Mouse (Mus musculus): ENCODE measurements around the gene Scamp2. TPM values are rescaled to one million over a fixed set of nuclear protein-coding genes. Genes with fewer than 3 reads are reported as not detected.

The Scamp2 gene
- total RNA-seq (2021): 10 to 100 TPM; 42.9 to 48.5 TPM
- long read RNA-seq, experiment 1, transcript Scamp2-201 (9 exons, 2,340 nt): major isoform, 80 of 102 reads
- long read RNA-seq, experiment 1, partial matches to known transcripts: 8 of 102 reads
- long read RNA-seq, experiment 1, other reads (novel, unspliced or antisense): 14 of 102 reads
- long read RNA-seq, experiment 2, transcript Scamp2-201 (9 exons, 2,340 nt): major isoform, 62 of 66 reads
- long read RNA-seq, experiment 2, partial matches to known transcripts: 1 of 66 reads
- long read RNA-seq, experiment 2, other reads (novel, unspliced or antisense): 3 of 66 reads

DNA sequence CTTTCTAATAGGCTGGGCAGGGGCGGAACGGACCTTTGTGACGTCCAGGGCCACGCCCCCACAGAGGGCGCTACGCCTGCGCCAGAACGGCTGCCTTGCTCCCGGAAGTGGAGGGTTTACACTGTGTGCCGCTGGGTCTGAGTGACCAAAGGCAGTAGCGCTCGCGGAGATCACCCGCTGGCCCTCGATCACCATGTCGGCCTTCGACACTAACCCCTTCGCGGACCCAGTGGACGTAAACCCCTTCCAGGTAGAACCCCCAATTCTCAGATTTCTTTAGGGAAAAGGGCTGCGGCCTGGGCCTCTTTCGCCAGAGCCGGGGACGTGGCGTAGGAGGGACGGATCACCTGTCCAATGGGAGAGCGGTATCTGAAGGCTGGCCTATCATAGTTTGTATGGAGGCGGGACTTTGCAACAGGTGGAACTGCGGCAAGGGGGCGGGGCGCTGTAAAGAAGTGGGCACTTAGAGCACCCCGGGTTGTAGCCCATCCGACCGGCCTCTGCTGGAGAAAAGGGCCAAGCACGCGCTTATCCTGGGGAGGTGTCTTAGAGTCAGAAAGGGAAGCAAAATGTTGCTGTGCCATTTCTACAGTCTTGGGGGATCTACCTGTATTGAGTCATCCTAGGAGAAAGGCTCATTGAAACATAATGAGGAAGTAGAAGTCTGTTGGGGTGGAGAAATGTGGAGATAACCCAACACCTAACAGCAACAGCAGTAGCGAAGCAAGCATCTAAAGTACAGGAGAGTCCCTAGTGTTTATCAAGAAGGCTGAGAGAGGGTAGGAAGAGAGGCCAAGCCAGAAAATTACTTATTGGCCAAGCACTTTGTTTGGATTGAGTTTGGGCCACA lies at the start of gene Scamp2:
Scamp2 (plus strand) TSS at position 83 of the 850 bp plus-strand sequence.
- peak; percentile 96 for DNase-seq

- peak; percentile 76 for DNase-seq
Measured at GRCm38 (mm10) chr9:57517113-57517512, 43.6 kb upstream of the Scamp2 start.

GRCm38 (mm10) chr9:57520375-57521055 lies 40.2 kb upstream of the Scamp2 start:
- no peak for DNase-seq

GRCm38 (mm10) chr9:57521056-57521911 lies 39.5 kb upstream of the Scamp2 start, which contains the start of gene Cox5a:
TSS of gene Cox5a (plus strand) at chr9:57521274.
- peak; percentile 97 for DNase-seq

DNA sequence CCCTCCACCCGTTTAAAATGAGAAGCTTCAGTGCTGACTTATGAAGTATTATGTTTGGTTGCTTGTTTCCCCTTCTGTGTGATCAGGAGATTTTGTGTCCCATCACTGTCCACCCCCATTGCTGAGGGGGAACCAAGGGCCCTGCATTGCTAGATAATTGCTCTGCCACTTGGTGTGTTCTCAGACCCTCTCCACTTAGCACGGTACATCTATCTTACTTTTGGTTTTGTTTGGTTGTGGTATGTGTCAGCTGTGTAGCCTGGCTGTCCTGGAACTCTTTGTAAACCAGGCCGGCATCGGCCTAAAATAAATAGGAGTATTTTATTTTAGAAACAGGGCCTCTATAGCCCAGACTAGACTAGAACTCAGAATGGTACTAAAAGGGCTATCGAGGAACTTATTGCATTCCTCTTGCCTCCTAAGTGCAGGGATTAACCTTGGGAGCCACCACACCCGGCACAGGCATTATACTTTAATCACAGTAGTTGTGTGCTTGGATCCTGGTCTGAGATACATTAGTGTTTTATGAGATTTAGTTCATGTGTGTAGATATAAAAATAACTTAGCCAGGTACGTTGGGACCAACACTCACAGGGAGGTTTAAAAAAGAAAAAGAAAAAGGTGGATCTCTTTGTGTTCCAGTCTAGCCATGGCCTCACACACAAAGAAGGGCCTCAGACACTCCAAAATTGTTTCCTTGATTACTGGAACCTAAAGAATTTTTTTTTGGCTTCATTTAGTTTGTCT lies 38.5 kb upstream of the Scamp2 start:
- no peak for DNase-seq

- no peak for DNase-seq
Measured at GRCm38 (mm10) chr9:57522861-57523246, 37.9 kb upstream of the Scamp2 start.

GRCm38 (mm10) chr9:57523754-57524153 lies 37.0 kb upstream of the Scamp2 start:
- DNase-seq: no peak

GRCm38 (mm10) chr9:57524439-57524838 lies 36.3 kb upstream of the Scamp2 start:
- no peak for DNase-seq

DNA sequence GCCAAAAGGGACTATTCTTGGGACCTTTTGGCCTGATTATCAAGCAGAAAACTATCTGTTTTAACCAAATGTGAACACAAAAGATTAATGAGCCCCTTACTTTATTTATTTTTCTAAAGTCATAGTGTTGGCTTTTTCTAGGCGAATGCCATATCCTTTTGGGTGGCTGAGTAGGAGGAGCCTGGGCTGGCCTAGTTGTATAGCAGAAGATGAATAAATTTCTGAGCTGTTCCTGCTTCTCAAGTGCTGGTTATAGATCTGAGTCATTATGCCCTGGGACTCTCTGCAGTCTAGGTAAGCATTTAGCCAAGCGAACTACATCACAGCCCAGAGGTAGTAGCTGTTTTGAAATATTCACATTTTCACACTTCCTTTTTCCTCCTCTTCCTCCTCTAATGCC lies 35.2 kb upstream of the Scamp2 start:
- no peak for DNase-seq

- no peak for DNase-seq
Measured at GRCm38 (mm10) chr9:57526435-57526834, 34.3 kb upstream of the Scamp2 start.

DNA sequence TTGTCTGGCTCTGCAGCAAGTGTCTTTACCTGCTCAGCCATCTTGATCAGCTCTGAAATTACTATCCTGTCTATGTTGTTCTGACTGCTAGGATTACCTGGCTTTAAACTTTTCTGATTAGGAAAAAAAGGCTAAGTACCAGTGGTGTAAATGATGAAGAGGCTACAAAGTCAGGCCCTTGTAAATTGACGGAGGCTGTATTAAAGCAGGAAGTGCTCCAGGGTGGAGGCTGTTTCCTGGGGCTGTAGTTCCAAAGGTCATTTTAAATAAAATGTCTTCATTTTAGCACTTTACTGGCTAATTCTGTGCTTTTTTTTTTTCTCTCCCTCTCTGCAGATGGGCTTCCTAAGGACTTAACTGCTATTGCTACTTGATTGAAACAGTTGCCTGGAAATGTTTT lies 28.8 kb upstream of the Scamp2 start:
- no peak for DNase-seq

DNA sequence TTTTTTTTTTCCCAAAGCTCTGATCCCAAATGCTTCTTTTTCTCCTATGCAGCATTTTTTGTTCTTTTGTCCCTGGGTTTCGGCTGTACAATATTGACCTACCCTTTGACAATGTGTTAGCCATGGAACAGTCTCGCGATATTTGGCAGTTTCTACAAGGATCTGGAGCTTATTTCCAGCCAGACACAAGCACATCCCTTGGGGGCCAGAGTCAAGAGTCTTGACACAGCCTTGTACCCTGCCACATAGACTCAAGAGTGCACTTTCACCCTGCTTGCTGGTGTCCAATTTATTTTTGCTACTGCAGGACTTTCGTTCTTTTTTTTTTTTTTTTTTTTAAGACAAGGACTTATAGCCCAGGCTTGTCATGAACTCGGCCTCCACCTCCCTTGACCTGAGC lies 24.4 kb upstream of the Scamp2 start:
- DNase-seq: peak; percentile 43

DNA sequence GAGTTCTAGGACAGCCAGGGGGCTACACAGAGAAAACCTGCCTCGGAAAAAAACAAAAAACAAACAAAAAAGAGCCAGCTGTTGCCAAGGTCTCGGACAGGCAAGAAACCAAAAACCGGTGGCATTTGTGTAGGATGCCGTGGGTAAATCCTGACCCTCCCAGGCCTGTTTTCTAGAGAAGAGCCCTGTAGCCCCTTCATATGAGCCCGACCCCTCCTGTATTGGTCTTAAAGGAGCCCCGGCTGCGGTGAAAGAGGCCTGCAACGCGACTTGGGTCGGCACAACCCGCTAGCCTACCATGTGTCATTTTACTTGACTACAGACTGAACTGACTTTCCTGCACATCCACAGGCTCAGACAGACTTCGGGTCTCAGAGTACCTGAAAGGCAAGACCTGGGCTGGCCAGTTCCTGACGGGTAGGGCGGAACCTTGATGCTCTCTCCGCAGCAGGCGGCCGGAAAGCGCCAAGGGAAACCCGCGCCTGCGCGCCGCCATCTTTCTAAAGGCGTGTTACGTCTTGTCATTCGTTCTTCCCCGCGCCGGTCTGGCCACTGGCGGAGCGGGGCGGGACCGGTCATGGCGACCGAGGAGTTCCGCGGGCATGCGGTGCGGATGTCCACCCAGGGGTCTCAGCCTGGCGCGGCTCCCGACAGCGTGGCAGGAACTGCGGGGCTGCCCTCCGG lies 23.6 kb upstream of the Scamp2 start, which contains the start of gene Fam219b:
Fam219b (plus strand) TSS at position 485 of the 684 bp plus-strand sequence.
- DNase-seq: peak; percentile 95

DNA sequence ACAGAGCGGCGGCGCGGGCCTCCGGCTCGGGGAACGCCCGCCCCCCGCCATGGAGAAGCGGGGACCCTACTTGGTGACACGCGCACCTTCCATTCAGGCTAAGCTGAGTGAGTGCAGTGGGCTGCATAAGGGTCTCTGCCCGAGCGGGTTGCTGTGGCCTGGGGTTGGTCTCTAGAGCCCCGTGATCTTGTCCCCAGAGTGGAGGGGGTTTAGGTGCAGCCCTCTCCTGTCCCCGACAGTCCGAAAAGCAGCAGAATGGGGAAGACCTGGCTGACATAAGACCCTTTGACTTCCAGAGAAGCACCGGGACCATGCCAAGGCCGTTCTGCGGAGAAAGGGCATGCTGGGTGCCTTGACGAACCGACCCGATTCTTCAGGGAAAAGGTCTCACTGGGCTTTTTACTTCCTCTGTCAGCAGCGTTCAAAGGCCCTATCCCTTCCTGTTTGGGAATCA lies 23.0 kb upstream of the Scamp2 start:
- peak; percentile 52 for DNase-seq

GRCm38 (mm10) chr9:57539550-57539949 lies 21.2 kb upstream of the Scamp2 start:
- DNase-seq: no peak

DNA sequence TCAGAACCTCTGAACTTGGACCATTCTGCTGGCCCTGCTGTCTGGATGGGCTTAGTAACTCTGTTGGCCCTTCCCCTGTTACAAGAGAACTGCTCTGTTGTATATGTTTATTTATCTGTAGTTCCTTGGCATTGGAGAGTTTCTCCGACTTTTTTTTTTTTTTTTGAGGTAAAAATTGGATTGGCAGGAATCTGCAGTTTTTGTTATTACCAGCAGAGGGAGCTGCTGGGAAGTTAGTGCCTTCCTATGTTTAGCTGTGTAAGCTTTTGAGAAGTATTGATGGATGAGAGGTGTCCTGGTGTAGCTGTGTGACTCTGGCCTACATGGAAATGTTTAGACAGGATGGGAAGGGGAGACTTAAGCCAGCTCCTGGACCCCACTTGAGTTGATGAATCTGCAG lies 19.4 kb upstream of the Scamp2 start:
- peak; percentile 65 for DNase-seq

DNA sequence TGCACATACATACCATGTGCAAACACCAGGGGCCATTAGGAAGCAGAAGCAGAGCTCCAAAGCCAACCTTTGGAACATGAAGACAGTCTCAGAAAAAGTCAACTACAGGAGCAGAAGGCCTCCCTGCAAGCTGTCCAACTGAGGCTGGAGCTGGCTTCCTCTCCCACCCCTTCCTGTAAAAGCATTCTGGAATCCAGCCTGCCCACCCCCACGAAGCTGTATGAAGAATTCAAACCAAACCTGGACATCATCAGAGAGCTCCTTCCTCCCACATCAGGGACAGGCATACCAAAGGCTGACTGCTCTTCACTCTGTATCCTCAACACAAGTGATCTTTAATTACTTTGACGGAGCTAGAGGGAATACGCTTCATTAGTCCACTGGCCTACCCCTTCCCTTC lies 16.8 kb upstream of the Scamp2 start:
- no peak for DNase-seq

GRCm38 (mm10) chr9:57547287-57547686 lies 13.5 kb upstream of the Scamp2 start:
- DNase-seq: no peak

- no peak for DNase-seq
Measured at GRCm38 (mm10) chr9:57547869-57548268, 12.9 kb upstream of the Scamp2 start.

- DNase-seq: no peak
Measured at GRCm38 (mm10) chr9:57549186-57549585, 11.6 kb upstream of the Scamp2 start.
